Mouse (Mus musculus) limb, embryonic 15.5 days (tissue): ENCODE measurements around the gene Fuk. TPM values are rescaled to one million over a fixed set of nuclear protein-coding genes. Genes with fewer than 3 reads are reported as not detected.
A peak's percentile ranks its signal among the peaks of the same experiment; 100 is the strongest.
"Not testable (repeated sequence)": the region's sequence is repeated elsewhere in the genome, so short reads cannot be mapped to it uniquely, and the experiment has no call there.

Source experiments
- ATAC-seq: fragments of 200-750 bp; cut with Nextera tagmentation; 2 replicates; pipeline ENCODE4 v1.8.0; 2017; ENCODE audit warnings: low read depth, moderate TSS enrichment; ENCODE audit not compliant: insufficient number of reproducible peaks, low FRiP score, low TSS enrichment
- H3K27ac ChIP-seq: fragments of 300-500 bp; sonication (generic); 2 replicates; pipeline ENCODE4 v1.5.1; 2015; ENCODE audit warnings: moderate library complexity, mild to moderate bottlenecking, inconsistent platforms
- H3K27me3 ChIP-seq: fragments of 300-500 bp; sonication (generic); 2 replicates; pipeline ENCODE4 v1.6.1; 2015; ENCODE audit warnings: inconsistent platforms
- H3K36me3 ChIP-seq: fragments of 300-500 bp; sonication (generic); 2 replicates; pipeline ENCODE4 v1.6.1; 2015; ENCODE audit warnings: inconsistent platforms
- H3K4me1 ChIP-seq: fragments of 300-500 bp; sonication (generic); 2 replicates; pipeline ENCODE4 v1.6.1; 2015; ENCODE audit warnings: inconsistent platforms
- H3K4me2 ChIP-seq: fragments of 300-500 bp; sonication (generic); 2 replicates; pipeline ENCODE4 v1.6.1; 2015; ENCODE audit warnings: mild to moderate bottlenecking, inconsistent platforms
- H3K4me3 ChIP-seq: fragments of 300-500 bp; sonication (generic); 2 replicates; pipeline ENCODE4 v1.5.1; 2015; ENCODE audit warnings: mild to moderate bottlenecking, inconsistent platforms
- H3K9ac ChIP-seq: fragments of 300-500 bp; sonication (generic); 2 replicates; pipeline ENCODE4 v1.6.1; 2015; ENCODE audit warnings: inconsistent platforms
- H3K9me3 ChIP-seq: fragments of 300-500 bp; sonication (generic); 2 replicates; pipeline ENCODE4 v1.6.1; 2016; ENCODE audit warnings: inconsistent platforms
- WGBS: fragments of 180-500 bp; shearing (Covaris S2); methylation state at CpG from one replicate; pipeline ENCODE4 v1.1.7; 2015; 5-methylcytosine and 5-hydroxymethylcytosine counted together
- polyA plus RNA-seq: library from polyadenylated mRNA; unstranded; fragments of >200 nt; fragmentation: Nextera tagmentation; extraction: Ambion mirVana; gene quantifications from 2 replicates; pipeline ENCODE4 v1.2.1, GENCODE M21; 2015

Gene Fuk
- polyA plus RNA-seq, 1 experiment from 2014 or later: 12.2 TPM

DNA sequence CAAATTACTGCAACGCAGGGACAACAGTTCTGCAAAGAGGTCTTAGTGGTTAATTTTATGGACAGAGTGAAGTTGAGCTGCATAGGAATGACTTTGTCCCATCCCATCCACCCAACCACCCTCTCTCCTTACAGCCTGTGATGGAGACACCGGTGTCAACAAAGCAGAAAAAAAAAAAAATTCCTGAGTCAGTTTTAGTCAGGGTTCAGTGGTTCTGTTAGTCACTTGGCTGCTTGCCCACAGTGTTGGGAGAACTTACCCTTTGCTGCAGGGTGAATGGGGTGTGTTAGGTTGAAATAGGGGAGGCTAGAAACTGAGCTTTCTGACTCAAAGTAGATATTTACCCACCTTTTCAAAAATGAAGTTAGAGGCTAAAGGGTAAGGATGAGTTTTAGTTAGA, 15.1 kb upstream of the Fuk start:
- WGBS: 60% methylated on average over 2 of the region's 2 CpGs
- Histone ChIP-seq H3K27me3 (no peaks in the 10 kb centered on the region), H3K9me3 (no peaks in the 10 kb centered on the region), H3K9ac (no peak overlapping the region), H3K27ac (no peak overlapping the region), H3K4me2 (no peak overlapping the region), H3K36me3 (no peaks in the 10 kb centered on the region), H3K4me1 (peaks cover 30% of the 10 kb centered on the region), H3K4me3 (no peak overlapping the region)
- no peak for ATAC-seq

GRCm38 (mm10) chr8:110911576-110912570, 9.6 kb upstream of the Fuk start:
- no peak overlapping the region for H3K9ac ChIP-seq
- no peak overlapping the region for H3K4me3 ChIP-seq
- WGBS: 81% methylated on average over 15 of the region's 15 CpGs
- H3K27me3 ChIP-seq: no peaks in the 10 kb centered on the region
- no peaks in the 10 kb centered on the region for H3K36me3 ChIP-seq
- no peak for ATAC-seq
- H3K9me3 ChIP-seq: no peaks in the 10 kb centered on the region
- H3K27ac ChIP-seq: no peak overlapping the region
- no peaks in the 10 kb centered on the region for H3K4me1 ChIP-seq
- H3K4me2 ChIP-seq: no peak overlapping the region

- not testable (repeated sequence) for H3K4me1 ChIP-seq, H3K9me3 ChIP-seq, H3K9ac ChIP-seq, H3K4me2 ChIP-seq, H3K27me3 ChIP-seq, H3K4me3 ChIP-seq, H3K27ac ChIP-seq, H3K36me3 ChIP-seq, ATAC-seq
These were observed 7.6 kb upstream of the Fuk start for GRCm38 (mm10) chr8:110909850-110910249.

DNA sequence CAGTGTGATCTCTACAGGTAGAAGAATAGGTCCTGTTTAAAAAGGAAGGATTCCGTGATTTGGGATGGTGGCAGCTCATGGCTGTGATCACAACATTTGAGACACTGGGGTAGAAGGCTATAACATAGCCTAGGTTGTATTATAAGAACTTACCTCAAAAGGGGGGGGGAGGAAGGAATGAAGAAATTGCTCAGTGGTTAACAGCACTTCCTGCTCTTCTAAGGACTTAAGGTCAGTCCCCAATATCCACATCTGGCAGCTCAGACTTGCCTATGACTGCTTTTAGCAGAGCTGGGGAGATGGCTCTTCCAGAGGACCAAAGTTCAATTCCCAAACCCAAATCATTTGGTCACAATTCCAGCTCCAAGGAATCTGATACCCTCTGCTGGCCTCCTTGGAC, 4.4 kb upstream of the Fuk start:
- WGBS: 69% methylated on average over 1 of the region's 1 CpGs
- Histone ChIP-seq H3K9ac (no peak overlapping the region), H3K4me1 (0 out of 2 replicates have a peak, but pooled peaks cover under 1% of the 10 kb centered on the region), H3K36me3 (no peaks in the 10 kb centered on the region), H3K4me2 (no peak overlapping the region), H3K27me3 (no peaks in the 10 kb centered on the region), H3K4me3 (no peak overlapping the region), H3K9me3 (no peaks in the 10 kb centered on the region), H3K27ac (no peak overlapping the region)
- ATAC-seq: no peak

DNA sequence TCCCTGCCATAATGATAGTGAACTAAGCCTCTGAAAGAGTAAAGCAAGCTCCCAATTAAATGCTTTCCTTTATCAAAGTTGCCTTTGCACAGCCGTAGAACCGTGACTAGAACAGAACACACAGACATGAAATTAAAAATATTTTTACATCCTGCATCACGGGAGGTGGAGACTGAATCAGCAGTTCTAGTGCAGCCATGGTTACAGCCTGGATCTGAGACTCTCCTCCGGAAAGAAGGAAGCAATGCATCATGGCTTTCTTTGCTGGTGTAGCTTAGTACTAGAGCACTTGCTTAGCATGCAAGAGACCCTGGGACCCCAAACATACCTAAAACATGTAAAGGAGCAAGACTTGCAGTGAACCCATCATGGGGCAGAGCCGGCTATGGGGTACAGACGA, 3.1 kb upstream of the Fuk start:
- no peaks in the 10 kb centered on the region for H3K27me3 ChIP-seq
- H3K27ac ChIP-seq: no peak overlapping the region
- H3K36me3 ChIP-seq: no peaks in the 10 kb centered on the region
- no peak overlapping the region for H3K4me3 ChIP-seq
- WGBS: 90% methylated on average over 6 of the region's 6 CpGs
- H3K4me2 ChIP-seq: no peak overlapping the region
- no peaks in the 10 kb centered on the region for H3K9me3 ChIP-seq
- no peak for ATAC-seq
- H3K9ac ChIP-seq: no peak overlapping the region
- peaks cover 9% of the 10 kb centered on the region for H3K4me1 ChIP-seq

- ATAC-seq: no peak
- 63% methylated on average over 2 of the region's 2 CpGs for WGBS
- H3K27me3 ChIP-seq: no peaks in the 10 kb centered on the region
- no peak overlapping the region for H3K27ac ChIP-seq
- peaks cover 18% of the 10 kb centered on the region for H3K36me3 ChIP-seq
- H3K9me3 ChIP-seq: no peaks in the 10 kb centered on the region
- peak overlapping the region; percentile 70 for H3K4me3 ChIP-seq
- peak overlapping the region; percentile 46; the same call in 1 of the 2 replicates for H3K9ac ChIP-seq
- H3K4me2 ChIP-seq: peak overlapping the region; percentile 50
- peaks cover 9% of the 10 kb centered on the region for H3K4me1 ChIP-seq
These were observed 284 bp upstream of the Fuk start for GRCm38 (mm10) chr8:110902579-110902965.

DNA sequence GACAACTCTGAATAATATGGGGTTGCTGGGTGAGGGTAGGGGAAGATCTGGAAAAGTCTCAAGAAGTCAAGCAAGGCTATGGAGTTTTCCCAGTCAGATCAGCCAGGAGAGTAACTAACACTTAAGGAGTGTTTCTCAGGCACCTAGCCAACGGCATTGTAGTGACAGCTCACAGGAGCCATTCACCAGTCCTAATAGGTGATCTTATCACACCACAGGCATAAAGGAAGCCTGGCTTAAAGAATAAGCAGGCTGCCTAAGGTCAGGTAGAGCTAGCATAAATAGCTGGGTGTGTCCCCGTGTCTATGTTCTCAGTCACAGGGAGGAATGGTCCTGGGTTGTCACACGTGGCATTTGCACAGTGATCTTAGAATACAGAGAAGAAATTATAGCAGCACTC, 1.2 kb downstream of the Fuk start:
- no peaks in the 10 kb centered on the region for H3K9me3 ChIP-seq

GRCm38 (mm10) chr8:110897495-110897894, 4.8 kb downstream of the Fuk start:
- ATAC-seq: no peak
- 89% methylated on average over 6 of the region's 6 CpGs for WGBS
- H3K27me3 ChIP-seq: no peaks in the 10 kb centered on the region
- H3K4me3 ChIP-seq: no peak overlapping the region
- H3K36me3 ChIP-seq: peaks cover 55% of the 10 kb centered on the region
- H3K9ac ChIP-seq: no peak overlapping the region
- H3K4me2 ChIP-seq: no peak overlapping the region
- H3K4me1 ChIP-seq: peaks cover 9% of the 10 kb centered on the region
- no peaks in the 10 kb centered on the region for H3K9me3 ChIP-seq
- H3K27ac ChIP-seq: no peak overlapping the region

More for the DNA sequence above, 1.2 kb downstream of the Fuk start:
- Histone ChIP-seq H3K9ac (no peak overlapping the region), H3K4me3 (no peak overlapping the region), H3K36me3 (peaks cover 26% of the 10 kb centered on the region), H3K27ac (no peak overlapping the region), H3K4me1 (peaks cover 9% of the 10 kb centered on the region), H3K4me2 (no peak overlapping the region), H3K27me3 (no peaks in the 10 kb centered on the region)
- ATAC-seq: no peak
- WGBS: 60% methylated on average over 3 of the region's 3 CpGs

- H3K4me3 ChIP-seq: no peak overlapping the region
- peaks cover 55% of the 10 kb centered on the region for H3K36me3 ChIP-seq
- H3K4me2 ChIP-seq: no peak overlapping the region
- H3K9ac ChIP-seq: no peak overlapping the region
- H3K27me3 ChIP-seq: no peaks in the 10 kb centered on the region
- no peak for ATAC-seq
- H3K27ac ChIP-seq: no peak overlapping the region
- WGBS: 91% methylated on average over 13 of the region's 13 CpGs
- no peaks in the 10 kb centered on the region for H3K9me3 ChIP-seq
- H3K4me1 ChIP-seq: peaks cover 2% of the 10 kb centered on the region
These were observed 6.5 kb downstream of the Fuk start for GRCm38 (mm10) chr8:110895812-110896211.

- no peak overlapping the region for H3K4me3 ChIP-seq
- ATAC-seq: no peak
- no peaks in the 10 kb centered on the region for H3K9me3 ChIP-seq
- H3K36me3 ChIP-seq: peaks cover 61% of the 10 kb centered on the region
- no peak overlapping the region for H3K9ac ChIP-seq
- 83% methylated on average over 9 of the region's 9 CpGs for WGBS
- H3K27ac ChIP-seq: no peak overlapping the region
- H3K27me3 ChIP-seq: no peaks in the 10 kb centered on the region
- no peak overlapping the region for H3K4me2 ChIP-seq
- H3K4me1 ChIP-seq: no peaks in the 10 kb centered on the region
These were observed 7.0 kb downstream of the Fuk start for GRCm38 (mm10) chr8:110895254-110895653.

DNA sequence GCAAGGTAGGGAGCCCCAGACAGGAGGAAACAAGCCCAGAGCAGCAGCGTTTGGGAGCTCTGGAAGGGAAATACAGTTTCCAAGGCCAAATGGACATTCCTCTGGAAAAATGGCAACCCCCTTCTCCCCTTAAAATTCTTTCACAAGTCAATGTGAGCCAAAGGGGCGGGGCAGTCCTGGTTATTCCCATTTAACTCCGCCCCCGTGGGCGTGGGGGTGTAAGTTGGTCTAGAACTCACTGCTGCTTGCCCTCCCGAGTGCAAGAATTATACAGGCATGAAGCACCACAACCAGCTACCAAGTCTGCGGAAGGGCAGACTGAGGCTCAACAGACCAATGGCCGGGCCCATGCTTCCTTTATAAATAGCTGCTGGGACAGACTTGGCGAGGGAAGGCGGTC, 7.4 kb downstream of the Fuk start:
- peaks cover 65% of the 10 kb centered on the region for H3K36me3 ChIP-seq
- no peak overlapping the region for H3K4me2 ChIP-seq
- 87% methylated on average over 10 of the region's 10 CpGs for WGBS
- no peak overlapping the region for H3K9ac ChIP-seq
- no peaks in the 10 kb centered on the region for H3K9me3 ChIP-seq
- no peak overlapping the region for H3K4me3 ChIP-seq
- ATAC-seq: no peak
- H3K4me1 ChIP-seq: no peaks in the 10 kb centered on the region
- no peak overlapping the region for H3K27ac ChIP-seq
- no peaks in the 10 kb centered on the region for H3K27me3 ChIP-seq

GRCm38 (mm10) chr8:110892913-110893312, 9.4 kb downstream of the Fuk start:
- Histone ChIP-seq H3K4me3 (no peak overlapping the region), H3K27me3 (no peaks in the 10 kb centered on the region), H3K36me3 (peaks cover 70% of the 10 kb centered on the region), H3K9me3 (no peaks in the 10 kb centered on the region), H3K4me1 (no peaks in the 10 kb centered on the region), H3K4me2 (no peak overlapping the region), H3K27ac (no peak overlapping the region), H3K9ac (no peak overlapping the region)
- no peak for ATAC-seq
- 93% methylated on average over 2 of the region's 2 CpGs for WGBS
